Mouse (Mus musculus) spleen, postnatal 10 days (tissue): ENCODE results near the gene Ufc1.
"Not testable (repeated sequence)": the region's sequence is repeated elsewhere in the genome, so short reads cannot be mapped to it uniquely, and the experiment has no call there.

ENCODE experiments used
- DNase-seq, 2 experiments: peaks; one replicate each; pipeline ENCODE4 v3.0.0; 2021 to 2022; ENCODE audit warnings: low spot score in 2 of 2

Ufc1 gene

DNA sequence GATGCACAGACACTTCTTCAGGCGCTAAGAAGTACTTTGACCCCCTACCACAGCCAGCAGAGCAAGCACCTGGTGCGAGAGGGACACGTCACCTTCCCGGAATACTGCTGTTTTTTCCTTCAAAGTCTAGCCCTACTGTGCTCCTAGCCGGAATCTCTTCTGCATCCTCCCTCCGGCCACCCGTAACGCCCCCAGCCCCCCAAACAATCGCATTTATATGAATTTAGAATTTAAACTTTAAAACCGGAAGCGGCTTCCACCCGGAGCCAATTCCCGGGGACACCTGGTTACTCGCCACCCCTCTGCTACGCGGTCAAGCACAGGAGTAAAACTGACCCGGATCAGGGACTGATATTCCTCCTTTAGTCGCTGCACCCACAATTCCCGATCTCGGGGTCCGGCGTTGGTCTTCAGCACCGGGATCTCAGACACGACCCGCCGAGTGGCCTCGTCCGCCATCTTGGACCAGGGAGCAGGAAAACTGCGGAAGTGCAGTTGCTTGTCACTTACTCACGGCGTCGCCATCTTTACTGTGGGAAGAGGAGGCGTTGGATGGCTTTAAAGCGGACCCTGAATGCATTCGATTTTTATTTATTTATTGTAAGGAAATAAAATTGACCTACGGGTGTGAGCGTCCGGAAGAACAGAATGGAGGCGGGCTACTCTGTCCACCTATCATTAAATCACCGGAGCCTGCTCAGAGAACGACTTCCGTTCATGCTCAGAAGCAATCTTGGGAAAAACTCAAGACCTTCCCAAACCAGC, at the start of gene Ufc1:
Gene Ufc1 (minus strand): TSS at position 727 of the 765 bp plus-strand sequence.
- DNase-seq, result peak; percentile 86 to 90

DNA sequence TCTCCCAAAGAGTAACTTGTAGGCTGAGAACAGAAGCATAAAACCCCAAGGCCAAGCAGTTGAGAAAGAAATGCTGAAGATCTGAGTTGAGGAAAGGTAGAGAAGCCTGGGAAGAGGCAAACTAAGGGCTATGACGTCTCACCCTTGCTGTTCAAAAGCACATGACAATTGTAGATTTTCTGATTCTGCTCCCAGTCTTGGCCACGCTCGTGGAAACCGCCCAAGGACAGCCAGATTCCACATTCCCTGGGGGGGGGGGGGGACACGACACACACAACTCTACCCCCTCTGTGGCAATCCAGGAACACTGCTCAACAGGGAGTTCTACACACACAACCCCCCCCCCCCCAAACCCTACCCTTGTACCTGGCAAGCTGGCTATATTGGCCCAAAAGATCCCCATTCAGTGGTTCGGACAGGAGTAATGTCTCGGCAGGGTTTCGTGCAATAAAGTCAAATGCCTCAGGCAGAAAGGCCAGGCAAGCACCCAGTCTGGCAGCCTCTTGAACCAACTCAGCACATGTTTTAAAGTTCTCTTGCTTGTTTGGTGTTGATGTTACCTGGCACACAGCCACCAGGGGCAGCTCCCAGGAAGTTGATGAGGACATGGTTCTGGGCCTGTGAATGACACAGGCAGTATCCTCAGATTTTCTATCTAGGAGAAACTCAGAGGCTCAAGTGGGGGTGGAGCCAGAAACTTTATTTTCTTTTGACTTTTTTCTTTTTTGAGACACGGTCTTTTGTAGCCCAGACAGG, 49.3 kb upstream of the Ufc1 start:
- peak in 1 of 2 experiments; percentile 32 for DNase-seq

GRCm38 (mm10) chr1:171342262-171343207, 47.7 kb upstream of the Ufc1 start:
- no peak for DNase-seq

DNA sequence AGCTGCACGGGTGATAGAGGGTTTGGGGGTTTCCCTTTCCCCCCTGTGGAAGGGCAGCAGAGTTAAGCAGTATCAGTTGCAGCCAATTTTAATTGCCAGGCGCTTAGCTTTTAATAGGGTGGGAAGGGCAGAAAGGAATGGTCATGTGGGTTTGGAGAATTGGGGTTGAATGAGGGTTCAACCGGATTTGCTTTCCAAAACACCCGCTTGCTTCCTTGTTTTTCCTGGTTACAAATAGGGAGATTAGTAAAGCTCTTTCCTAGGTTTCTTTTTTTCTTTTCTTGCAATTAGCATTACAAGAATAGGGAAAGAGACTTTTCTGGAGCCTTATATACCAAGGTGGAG, 35.4 kb upstream of the Ufc1 start:
- no peak for DNase-seq

DNA sequence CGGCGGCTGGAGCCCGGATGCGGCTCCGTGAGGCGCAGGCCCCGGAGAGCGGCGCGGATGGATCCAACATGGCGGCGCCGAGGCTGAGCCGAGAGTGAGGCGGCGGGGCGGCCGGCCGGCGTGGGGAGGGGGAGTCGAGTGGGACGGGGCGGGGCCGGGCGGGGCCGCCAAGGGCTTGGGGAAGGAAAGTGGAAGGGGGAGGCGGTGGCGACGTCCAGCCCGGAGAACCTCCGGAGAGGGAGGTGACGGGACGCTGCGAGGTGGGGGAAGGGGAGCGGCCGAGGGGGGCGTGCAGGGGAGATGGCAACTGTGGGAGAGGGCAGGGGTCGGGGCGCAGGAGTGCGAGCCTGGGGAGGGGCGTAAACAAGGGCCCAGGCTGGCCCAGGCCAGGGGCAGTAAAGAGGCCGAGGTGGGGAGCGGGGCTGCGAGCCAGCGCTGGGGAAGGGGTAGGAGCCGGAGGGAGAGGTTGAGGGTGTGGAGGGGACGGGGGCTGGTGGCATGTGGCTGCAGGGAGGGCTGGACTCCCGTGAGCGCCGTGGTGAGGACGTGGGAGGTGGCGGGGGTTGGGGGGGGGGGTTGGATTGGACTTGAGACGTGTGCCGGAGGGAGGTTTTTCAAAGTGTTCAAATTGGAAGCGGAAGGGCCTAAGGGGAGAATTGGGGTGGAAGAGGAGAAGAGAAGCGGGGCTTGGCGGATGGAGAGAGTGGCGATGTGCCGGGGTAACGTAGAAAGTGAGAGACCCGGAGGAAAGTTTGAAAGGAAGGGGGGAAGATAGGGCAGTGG, 34.8 kb upstream of the Ufc1 start:
- peak; percentile 46 to 47 for DNase-seq

- DNase-seq, result peak; percentile 90 to 94
These were observed 34.1 kb upstream of the Ufc1 start, which contains the start of gene Dedd for GRCm38 (mm10) chr1:171328839-171329432. Gene Dedd, plus strand, starts transcription at chr1:171329145.

GRCm38 (mm10) chr1:171328244-171328643, 33.4 kb upstream of the Ufc1 start:
- peak in 1 of 2 experiments; percentile 36 for DNase-seq

DNA sequence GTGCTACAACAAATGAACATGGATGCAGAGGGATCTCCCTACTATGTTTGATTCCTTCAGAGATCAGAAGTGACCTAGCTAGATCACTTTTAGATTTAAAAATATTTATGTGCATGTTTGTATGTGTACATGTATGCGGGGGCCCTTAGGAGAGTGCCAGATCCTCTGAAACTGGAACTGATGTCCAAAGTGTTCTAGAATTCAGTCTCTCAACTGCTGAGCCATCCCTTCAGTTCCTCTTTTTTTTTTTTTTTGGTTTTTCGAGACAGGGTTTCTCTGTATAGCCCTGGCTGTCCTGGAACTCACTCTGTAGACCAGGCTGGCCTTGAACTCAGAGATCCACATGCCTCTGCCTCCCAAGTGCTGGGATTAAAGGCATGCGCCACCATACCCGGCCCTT, 31.8 kb upstream of the Ufc1 start:
- DNase-seq, result not testable (repeated sequence)

DNA sequence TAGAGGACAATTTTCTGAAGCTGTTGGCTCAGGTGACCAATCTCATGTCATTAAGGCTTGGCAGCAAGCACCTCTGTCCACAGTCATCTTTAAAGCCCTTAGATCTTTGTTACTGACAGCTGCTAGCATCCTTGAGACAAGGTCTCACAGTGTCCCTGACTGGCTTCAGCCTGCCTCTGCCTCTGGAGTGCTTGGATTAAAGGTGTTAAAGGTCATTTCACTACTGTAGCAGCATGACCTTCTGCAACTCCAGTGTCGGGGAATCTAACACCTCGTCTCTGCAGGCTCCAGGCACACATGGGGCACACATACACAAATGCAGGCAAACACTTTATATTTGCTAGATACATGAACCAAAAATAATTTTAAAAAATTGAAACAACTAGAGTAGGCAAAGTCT, 30.7 kb upstream of the Ufc1 start:
- no peak for DNase-seq

DNA sequence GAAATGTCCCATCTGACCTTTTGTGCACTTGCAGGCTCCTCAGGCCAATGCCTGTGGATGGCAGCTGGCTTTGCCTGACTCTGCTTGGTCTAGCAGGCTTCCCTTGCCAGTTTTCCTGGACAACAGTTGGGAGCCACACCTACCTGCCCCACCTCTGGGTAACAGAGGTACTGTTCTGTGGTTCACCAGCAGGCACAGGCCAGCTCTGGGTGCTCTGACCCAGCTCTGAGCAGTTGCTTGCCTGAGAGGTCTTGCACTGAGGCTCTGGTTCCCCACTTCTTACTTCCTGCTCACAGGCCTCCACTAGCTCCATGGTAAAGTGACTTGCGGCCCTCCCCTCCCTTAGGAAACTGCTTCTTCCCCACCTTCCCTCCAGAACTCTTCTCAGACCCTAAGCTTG, 27.2 kb upstream of the Ufc1 start:
- DNase-seq, result no peak

DNA sequence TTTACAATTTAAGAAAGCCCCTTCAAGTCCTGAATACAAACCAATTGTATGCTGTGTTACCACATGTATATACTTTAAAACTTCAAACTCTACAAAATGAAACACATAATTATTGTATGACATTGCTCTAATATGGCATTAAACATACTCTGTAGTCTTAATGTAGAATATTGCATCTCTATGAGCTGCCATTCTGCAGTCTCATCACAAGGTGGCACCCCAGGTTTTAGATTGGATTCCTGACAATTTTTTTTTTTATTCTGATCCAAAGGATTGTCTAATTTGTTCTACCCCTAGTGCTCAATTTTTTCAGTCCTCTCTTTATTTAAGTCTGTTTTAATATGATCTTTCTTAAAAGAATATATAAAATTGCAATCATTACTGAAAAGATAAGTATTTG, 26.6 kb upstream of the Ufc1 start:
- peak in 1 of 2 experiments; percentile 48 for DNase-seq

- no peak for DNase-seq
These were observed 25.3 kb upstream of the Ufc1 start for GRCm38 (mm10) chr1:171320151-171320550.

DNA sequence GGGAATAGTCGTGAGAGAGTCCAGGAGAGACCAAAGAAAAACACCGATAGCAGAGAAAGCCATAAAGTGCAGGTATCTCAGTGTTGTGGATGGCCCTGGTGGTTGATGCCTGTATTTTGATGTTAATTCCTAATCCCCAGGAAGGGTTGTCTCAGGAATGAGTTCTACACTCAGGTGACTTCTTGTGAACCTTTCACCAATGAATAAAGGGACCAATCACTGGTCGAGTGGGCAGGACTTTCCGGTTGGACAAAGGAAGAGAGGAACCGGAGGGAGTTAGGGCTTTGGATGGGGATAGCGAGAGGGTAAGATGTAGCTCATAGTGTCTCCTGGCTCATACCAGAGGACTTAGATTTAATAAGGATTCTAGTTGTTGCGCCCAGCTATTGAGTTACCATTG, 24.9 kb upstream of the Ufc1 start:
- no peak for DNase-seq

- DNase-seq, result no peak
These were observed 14.5 kb upstream of the Ufc1 start for GRCm38 (mm10) chr1:171309321-171309720.

- not testable (repeated sequence) for DNase-seq
These were observed 11.3 kb upstream of the Ufc1 start for GRCm38 (mm10) chr1:171306157-171306556.

DNA sequence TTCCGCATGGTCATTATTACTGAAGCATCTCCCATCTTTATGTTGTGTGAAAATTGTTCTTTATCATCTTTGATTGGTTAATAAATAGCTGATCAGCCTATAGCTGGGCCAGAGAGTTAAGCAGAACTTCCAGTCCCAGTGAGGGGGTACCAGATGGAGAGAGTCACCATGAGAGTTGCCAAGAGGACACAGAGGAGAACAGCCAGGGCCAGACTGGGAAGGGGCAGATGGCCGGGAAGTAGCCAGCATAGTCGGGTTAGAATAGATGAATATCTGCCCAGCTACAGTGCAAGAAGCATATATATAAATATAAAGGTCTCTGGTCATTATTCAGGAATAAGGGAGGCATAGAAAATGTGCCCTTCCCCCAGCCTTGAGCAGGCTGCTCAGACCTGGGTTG, 3.4 kb upstream of the Ufc1 start:
- DNase-seq, result no peak

GRCm38 (mm10) chr1:171295063-171295402, 209 bp upstream of the Ufc1 start:
- DNase-seq, result no peak

GRCm38 (mm10) chr1:171293906-171294297, 922 bp downstream of the Ufc1 start:
- DNase-seq, result no peak

GRCm38 (mm10) chr1:171293351-171293750, 1.5 kb downstream of the Ufc1 start:
- DNase-seq, result no peak

GRCm38 (mm10) chr1:171288328-171288727, 6.5 kb downstream of the Ufc1 start:
- DNase-seq, result no peak
